Mouse (Mus musculus) small intestine, adult 10 weeks (tissue): ENCODE measurements around the gene Acsm3. TPM values are rescaled to one million over a fixed set of nuclear protein-coding genes. Genes with fewer than 3 reads are reported as not detected.

ENCODE experiments used
- polyA plus RNA-seq: library from polyadenylated mRNA; stranded (reverse); fragments of 350-450 nt; fragmentation: Illumina TruSeq; extraction: RNeasy Lipid Tissue Mini Kit (QIAGEN cat#74804); gene quantifications from one replicate; pipeline ENCODE4 v1.2.3, GENCODE M21; 2014; ENCODE audit warnings: low replicate concordance

Acsm3 gene
- 18.5 TPM for polyA plus RNA-seq

DNA sequence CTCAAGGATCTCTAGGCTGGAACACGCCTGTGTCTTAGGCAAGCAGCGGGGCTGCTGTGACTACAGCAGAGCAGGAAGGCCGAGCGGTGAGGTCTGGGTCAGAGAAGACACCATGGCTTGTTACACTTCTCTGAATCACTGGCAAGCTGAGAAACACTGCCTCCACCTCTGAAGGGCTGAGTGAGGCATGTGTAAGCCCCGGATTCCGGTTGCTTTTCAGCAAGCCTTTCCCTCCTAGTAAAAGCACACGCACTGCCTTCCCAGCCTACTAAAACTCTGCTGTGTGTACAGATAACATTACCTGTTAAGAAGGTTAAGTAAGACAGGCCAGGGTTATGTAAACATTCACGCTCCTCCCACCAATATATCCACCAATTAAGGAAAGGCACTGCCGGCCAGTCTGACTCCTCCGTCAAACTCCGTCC is at the start of gene Acsm3:
Acsm3 (plus strand) TSS at position 397 of the 425 bp plus-strand sequence.

DNA sequence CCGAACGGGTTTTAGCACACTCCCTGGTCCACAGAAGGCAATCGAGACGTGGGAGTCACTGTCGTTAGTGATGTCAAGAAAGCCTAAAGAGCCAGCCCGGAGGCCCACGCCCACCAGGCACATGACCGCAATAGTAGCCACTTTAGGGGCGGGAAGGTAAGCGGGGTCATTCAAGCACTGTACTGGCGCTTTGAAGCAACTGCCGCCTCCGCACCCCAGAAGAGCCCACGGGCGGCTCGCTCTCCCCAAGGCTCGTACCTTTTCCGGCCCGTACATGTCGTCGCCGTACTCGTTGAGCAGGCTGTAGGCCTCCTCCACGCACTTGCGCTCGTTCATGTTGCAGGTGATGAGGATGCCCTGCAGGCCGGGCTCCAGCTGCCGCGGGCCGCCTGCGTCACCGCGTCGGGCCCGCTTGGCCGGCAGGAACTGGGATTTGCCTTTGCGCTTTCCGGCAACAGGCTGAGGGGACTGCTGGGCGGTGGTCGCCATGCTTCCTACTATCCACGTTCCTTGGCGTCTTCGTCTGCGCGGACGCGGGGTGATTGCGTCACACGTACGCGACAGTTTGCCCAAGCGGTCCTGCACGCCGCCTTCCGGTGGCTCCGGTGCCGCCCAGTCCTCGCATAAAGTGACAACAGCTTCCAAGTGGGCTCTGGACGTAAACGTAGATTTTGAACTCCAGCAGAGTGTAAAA is 40.3 kb upstream of the Acsm3 start, which contains the start of gene Thumpd1:
Thumpd1 (minus strand) TSS at position 546 of the 694 bp plus-strand sequence.

DNA sequence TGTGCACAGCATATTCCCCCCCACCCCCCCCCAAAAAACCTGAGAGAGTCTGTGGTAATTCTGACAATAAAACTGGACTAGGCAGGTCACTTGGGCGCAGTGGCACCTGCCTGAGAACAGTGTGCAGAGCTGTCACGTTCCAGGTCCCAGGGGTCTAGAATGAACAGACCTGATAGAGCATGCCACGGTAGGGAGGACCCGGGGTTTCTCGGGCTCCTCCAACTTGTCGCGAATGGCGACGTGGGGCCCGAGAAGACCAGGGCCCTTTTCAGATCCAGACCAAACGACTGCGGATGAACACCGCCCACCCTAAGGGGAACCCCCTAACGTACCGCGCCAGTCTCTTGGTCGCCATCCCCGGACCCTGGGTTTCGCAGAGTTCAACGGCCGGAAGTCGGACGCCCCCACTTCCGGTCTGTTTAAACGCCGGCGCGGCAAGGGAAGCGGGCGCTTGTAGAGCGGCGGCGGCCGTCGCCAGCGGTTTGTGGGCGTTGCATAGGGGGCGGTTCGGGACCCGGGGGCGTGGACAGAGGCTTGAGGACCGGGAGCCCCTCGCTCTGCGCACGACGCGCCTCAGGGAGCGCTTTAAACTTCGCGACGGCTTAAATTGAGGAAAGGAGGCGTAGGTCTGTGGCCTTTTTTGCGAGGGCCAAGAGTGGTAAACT is 33.0 kb downstream of the Acsm3 start, which contains the start of the genes Rexo5 and Eri2:
Rexo5 (plus strand) TSS at position 421 of the 665 bp plus-strand sequence.
Eri2 (minus strand) TSS at position 473 of the 665 bp plus-strand sequence.

Other genes with a start within 250 kb of the Acsm3 start
- 7.5 TPM for gene Acsm5, start 241.5 kb upstream of the Acsm3 start, polyA plus RNA-seq
- 0.19 TPM for gene Pdilt, start 237.4 kb upstream of the Acsm3 start, polyA plus RNA-seq
- gene Acsm2, start 206.6 kb upstream of the Acsm3 start, polyA plus RNA-seq: 0.11 TPM
- gene Acsm1, start 153.9 kb upstream of the Acsm3 start, polyA plus RNA-seq: not detected
- gene Acsm4, start 70.9 kb upstream of the Acsm3 start, polyA plus RNA-seq: not detected
- gene Thumpd1, start 40.1 kb upstream of the Acsm3 start, polyA plus RNA-seq: 32.3 TPM
- gene Rexo5, start 33.1 kb downstream of the Acsm3 start, polyA plus RNA-seq: 13.2 TPM
- gene Eri2, start 33.1 kb downstream of the Acsm3 start, polyA plus RNA-seq: 14.2 TPM
- gene Lyrm1, start 134.9 kb downstream of the Acsm3 start, polyA plus RNA-seq: 12.7 TPM
- gene Dcun1d3, start 135.4 kb downstream of the Acsm3 start, polyA plus RNA-seq: 10.8 TPM